Mouse (Mus musculus) liver, postnatal 0 days (tissue): ENCODE results near the gene Bola1. TPM values are rescaled to one million over a fixed set of nuclear protein-coding genes. Genes with fewer than 3 reads are reported as not detected.

ENCODE experiments used
- ATAC-seq: fragments of 200-750 bp; cut with Nextera tagmentation; 2 replicates; pipeline ENCODE4 v1.8.0; 2017; ENCODE audit warnings: mild to moderate bottlenecking, moderate library complexity
- DNase-seq: peaks from one replicate; pipeline ENCODE4 v3.0.0-alpha.2; 2016
- H3K27ac ChIP-seq: fragments of 300-500 bp; sonication (generic); 2 replicates; pipeline ENCODE4 v1.5.1; 2014; ENCODE audit warnings: antibody characterized with exemption, moderate library complexity, mild to moderate bottlenecking, low read depth
- H3K27me3 ChIP-seq: fragments of 300-500 bp; sonication (generic); 2 replicates; pipeline ENCODE4 v1.6.1; 2014; ENCODE audit warnings: low read length, control low read depth, mixed read lengths; ENCODE audit not compliant: insufficient read depth
- H3K36me3 ChIP-seq: fragments of 300-500 bp; sonication (generic); replicated peaks from 2 replicates; pipeline ENCODE4 v1.6.1; 2014; ENCODE audit warnings: mild to moderate bottlenecking, control low read depth, low read length, moderate library complexity, mixed read lengths; ENCODE audit not compliant: insufficient read depth
- H3K4me1 ChIP-seq: fragments of 300-500 bp; sonication (generic); 2 replicates; pipeline ENCODE4 v1.6.1; 2014; ENCODE audit warnings: antibody characterized with exemption, mild to moderate bottlenecking, control low read depth; ENCODE audit not compliant: insufficient read depth
- H3K4me2 ChIP-seq: fragments of 300-500 bp; sonication (generic); 2 replicates; pipeline ENCODE4 v1.6.1; 2014; ENCODE audit warnings: low read depth, mild to moderate bottlenecking, low read length, moderate library complexity, mixed read lengths
- H3K4me3 ChIP-seq: fragments of 300-500 bp; sonication (generic); 2 replicates; pipeline ENCODE4 v1.5.1; 2014; ENCODE audit warnings: low read depth, low read length
- H3K9ac ChIP-seq: fragments of 300-500 bp; sonication (generic); replicated peaks from 2 replicates; pipeline ENCODE4 v1.6.1; 2014; ENCODE audit warnings: mild to moderate bottlenecking, moderate library complexity
- H3K9me3 ChIP-seq: fragments of 300-500 bp; sonication (generic); 2 replicates; pipeline ENCODE4 v1.6.1; 2016; ENCODE audit warnings: mild to moderate bottlenecking, control low read depth, low read length, mixed read lengths
- CTCF ChIP-seq: sonication (generic); IDR thresholded peaks from 2 replicates; pipeline ENCODE4 v1.5.1; 2016; ENCODE audit warnings: antibody characterized with exemption, low read depth
- EP300 ChIP-seq: IDR thresholded peaks from 2 replicates; pipeline ENCODE4 v1.6.1; 2016; ENCODE audit warnings: antibody characterized with exemption, low read depth, mild to moderate bottlenecking
- whole genome bisulfite sequencing: fragments of 180-500 bp; shearing (Covaris S2); extraction: QIAGEN DNeasy Blood & Tissue Kit; methylation state at CpG from one replicate; pipeline ENCODE4 v1.1.7; 2014; ENCODE audit not compliant: insufficient replicate concordance; 5-methylcytosine and 5-hydroxymethylcytosine counted together
- polyA plus RNA-seq: library from polyadenylated mRNA; unstranded; fragments of >200 nt; fragmentation: Nextera tagmentation; extraction: Ambion mirVana; gene quantifications from 2 replicates; pipeline ENCODE4 v1.2.1, GENCODE M21; 2015

Bola1 gene
- polyA plus RNA-seq, 1 experiment from 2014 or later, result 49.2 TPM

DNA sequence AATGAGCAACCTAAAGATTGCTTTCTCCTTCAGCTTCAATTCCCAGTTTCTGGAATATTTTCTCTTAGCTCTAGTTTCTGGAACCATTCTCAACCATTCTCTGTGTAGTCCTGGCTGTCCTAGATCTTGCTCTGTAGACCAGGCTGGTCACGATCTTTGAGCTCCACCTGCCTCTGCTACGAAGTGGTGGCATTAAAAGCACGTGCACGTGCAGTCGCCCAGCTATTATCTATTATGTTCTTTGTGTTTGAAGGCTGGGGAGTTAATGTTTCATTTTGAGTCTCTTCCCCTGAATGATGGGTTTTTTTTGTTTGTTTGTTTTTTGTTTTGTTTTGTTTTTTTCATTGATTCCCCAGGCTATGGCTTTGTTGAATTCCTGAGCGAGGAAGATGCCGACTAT lies 46.3 kb downstream of the Bola1 start:
- peak overlapping the region; percentile 84 for H3K4me2 ChIP-seq
- H3K9ac ChIP-seq, result peak overlapping the region; percentile 82
- H3K36me3 ChIP-seq, result peaks cover 37% of the 10 kb centered on the region
- H3K27ac ChIP-seq, result peak overlapping the region; percentile 93; the same call in 1 of the 2 replicates
- no peaks in the 10 kb centered on the region for H3K27me3 ChIP-seq
- no peaks in the 10 kb centered on the region for H3K9me3 ChIP-seq
- ATAC-seq (no peak), DNase-seq (no peak)
- H3K4me3 ChIP-seq, result peak overlapping the region; percentile 84
- WGBS, result 30% methylated on average over 7 of the region's 7 CpGs
- TF ChIP-seq CTCF (no peak), EP300 (no peak)
- H3K4me1 ChIP-seq, result peaks cover 27% of the 10 kb centered on the region

DNA sequence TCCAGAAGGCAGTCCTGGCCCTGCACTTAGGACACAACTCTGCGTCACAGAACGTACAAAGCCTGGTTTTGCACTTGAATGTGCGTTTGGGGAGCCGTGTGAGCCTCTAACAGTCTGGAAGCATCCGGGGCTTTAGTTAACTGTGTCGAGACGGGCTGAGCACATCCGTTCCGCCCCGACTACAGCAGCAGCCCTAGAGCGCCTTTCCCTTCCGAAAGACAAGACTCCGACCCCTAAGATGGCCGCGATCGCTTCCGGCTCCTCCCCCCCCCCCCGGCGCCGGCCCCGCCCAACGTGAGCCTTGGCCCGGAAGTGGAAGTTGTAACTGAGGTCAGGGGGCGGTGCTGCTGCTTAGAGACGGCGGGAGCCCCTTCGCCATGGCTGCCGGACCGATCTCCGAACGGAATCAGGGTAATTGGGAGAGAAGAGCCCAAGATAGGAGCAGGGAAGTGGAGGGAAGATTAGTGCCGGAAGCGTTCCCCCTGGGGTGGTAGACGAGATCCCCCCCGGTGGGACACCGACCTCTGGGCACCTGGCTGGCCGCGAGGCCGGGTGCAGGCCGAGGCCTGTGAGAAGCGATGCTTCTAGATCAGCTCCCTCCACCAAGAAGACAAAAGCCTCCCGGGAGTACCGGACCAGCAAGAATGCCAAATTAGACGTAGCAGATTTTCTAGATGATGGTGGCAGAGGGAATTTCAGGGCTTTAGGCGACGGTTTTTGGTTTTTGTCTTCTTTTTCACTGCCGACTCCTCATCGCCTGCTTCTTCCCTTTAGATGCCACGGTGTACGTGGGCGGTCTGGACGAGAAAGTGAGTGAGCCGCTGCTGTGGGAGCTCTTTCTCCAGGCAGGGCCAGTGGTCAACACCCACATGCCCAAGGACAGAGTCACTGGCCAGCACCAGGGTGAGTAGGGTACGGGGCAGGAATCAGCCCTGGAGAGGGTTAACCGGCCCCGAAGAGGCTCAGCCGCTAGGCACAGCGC lies 47.0 kb downstream of the Bola1 start, which contains the start of gene Sf3b4:
Sf3b4 (plus strand) TSS at position 136 of the 982 bp plus-strand sequence.
- Histone ChIP-seq H3K9ac (peak within 1 kb of the TSS; percentile 82), H3K27me3 (no peaks in the 10 kb centered on the region), H3K36me3 (peaks cover 30% of the 10 kb centered on the region), H3K4me1 (peaks cover 32% of the 10 kb centered on the region), H3K4me3 (peak within 1 kb of the TSS; percentile 84), H3K27ac (peak within 1 kb of the TSS; percentile 93), H3K4me2 (peak within 1 kb of the TSS; percentile 84), H3K9me3 (no peaks in the 10 kb centered on the region)
- DNase-seq, result peak; percentile 97
- WGBS, result under 1% methylated on average over 56 of the region's 58 CpGs
- TF ChIP-seq CTCF, result no peak
- peak; percentile 64; the same call in 1 of the 2 replicates for TF ChIP-seq EP300
- peak; percentile 95 for ATAC-seq

DNA sequence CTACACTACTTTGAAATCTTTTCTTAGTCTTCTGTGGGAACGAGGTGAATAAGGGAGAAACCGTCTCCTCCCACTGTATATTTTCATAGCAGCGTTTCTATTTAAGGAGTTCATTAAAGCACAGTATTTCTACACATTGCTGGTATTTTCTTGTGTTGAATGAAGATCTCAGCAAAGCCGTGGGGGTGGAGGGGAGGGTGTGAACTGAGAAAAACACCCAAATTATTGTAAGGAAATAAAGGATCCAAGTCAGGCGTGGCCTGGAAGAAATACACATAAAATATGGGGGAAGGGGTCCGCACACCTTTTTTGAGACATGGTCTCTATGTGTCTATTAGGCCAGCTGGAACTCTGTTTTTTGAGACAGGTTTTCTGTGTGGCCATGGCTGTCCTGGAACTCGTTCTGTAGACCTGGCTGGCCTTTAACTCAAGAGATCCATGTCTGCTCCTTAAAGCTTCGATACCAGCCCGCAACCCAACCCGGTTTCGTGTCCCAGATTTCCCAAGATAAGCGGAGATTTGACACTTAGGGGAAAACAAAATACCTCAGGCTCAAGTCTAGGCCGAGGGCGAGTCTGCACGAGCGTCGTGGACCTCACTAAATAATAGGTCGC lies 47.8 kb downstream of the Bola1 start:
- Histone ChIP-seq H3K9me3 (no peaks in the 10 kb centered on the region), H3K36me3 (peaks cover 26% of the 10 kb centered on the region), H3K4me1 (peaks cover 32% of the 10 kb centered on the region), H3K4me2 (peak overlapping the region; percentile 84), H3K27ac (peak overlapping the region; percentile 93), H3K27me3 (no peaks in the 10 kb centered on the region), H3K9ac (peak overlapping the region; percentile 82), H3K4me3 (peak overlapping the region; percentile 84)
- DNase-seq, result no peak
- 16% methylated on average over 18 of the region's 18 CpGs for WGBS
- TF ChIP-seq CTCF (no peak), EP300 (no peak)
- peak; percentile 20 for ATAC-seq

DNA sequence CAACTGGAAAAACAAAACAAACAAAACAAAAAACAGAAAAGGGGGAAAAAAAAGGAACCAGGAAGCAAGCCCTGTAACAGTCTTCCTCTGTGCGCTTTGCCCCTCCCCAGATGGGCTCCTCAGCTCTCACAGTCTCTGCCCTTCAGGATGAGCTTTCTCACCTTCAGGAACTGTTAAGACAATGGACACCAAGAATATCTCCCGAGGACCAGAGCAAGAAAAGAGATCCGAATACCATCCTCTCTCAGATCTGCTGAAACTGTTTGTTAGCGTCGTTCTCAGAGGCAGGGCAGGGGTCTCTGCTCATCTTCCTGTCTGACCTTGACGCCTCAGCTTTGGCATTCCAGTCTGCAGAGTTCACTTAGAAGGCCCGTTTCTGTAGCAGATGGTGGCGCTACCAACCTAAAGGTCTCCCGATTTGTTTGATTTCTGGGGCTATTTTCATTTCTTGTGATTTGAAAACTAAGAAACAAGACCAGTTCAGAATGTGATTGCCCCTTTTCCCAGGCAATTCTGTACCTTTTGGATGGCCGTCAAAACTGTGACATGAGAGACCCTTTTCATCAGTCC lies 48.4 kb downstream of the Bola1 start:
- peak overlapping the region; percentile 93 for H3K27ac ChIP-seq
- DNase-seq, result no peak

DNA sequence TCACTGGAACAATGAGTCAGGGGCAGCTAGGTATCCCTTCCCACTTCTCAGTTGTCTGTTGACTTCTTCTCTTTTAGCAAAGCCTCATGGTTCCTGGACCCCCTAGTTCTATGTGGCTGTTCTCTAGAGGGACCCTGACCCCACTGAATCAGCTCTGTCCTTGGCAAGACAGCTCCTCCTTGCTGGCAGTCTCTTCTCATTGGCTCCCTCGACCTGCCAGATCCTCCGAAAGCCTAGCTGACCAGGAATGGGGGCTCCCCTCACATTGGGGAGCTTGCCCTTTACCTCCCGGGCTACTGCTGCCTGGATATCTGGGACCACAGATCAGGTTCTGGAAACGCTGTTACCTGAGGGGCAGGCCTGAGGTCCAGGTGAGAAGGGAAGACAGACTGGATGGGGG lies 49.2 kb downstream of the Bola1 start:
- WGBS, result 80% methylated on average over 4 of the region's 4 CpGs
- H3K36me3 ChIP-seq, result peaks cover 16% of the 10 kb centered on the region
- no peak overlapping the region; the same call in 1 of the 2 replicates for H3K4me2 ChIP-seq
- H3K27me3 ChIP-seq, result no peaks in the 10 kb centered on the region
- no peaks in the 10 kb centered on the region for H3K9me3 ChIP-seq
- DNase-seq (no peak), ATAC-seq (no peak)
- H3K9ac ChIP-seq, result no peak overlapping the region
- H3K4me1 ChIP-seq, result peaks cover 32% of the 10 kb centered on the region
- TF ChIP-seq EP300 (no peak), CTCF (no peak)
- H3K4me3 ChIP-seq, result no peak overlapping the region
- peak overlapping the region; percentile 93 for H3K27ac ChIP-seq

More for the DNA sequence above, 48.4 kb downstream of the Bola1 start:
- Histone ChIP-seq H3K9ac (peak overlapping the region; percentile 82), H3K36me3 (peaks cover 22% of the 10 kb centered on the region), H3K4me1 (peaks cover 32% of the 10 kb centered on the region), H3K4me2 (peak overlapping the region; percentile 84), H3K4me3 (peak overlapping the region; percentile 84), H3K9me3 (no peaks in the 10 kb centered on the region), H3K27me3 (no peaks in the 10 kb centered on the region)
- no peak for TF ChIP-seq EP300
- no peak for ATAC-seq
- WGBS, result 41% methylated on average over 10 of the region's 10 CpGs
